Mouse (Mus musculus): ENCODE data around the gene Crygs. TPM values are rescaled to one million over a fixed set of nuclear protein-coding genes. Genes with fewer than 3 reads are reported as not detected.

The Crygs gene
- polyA plus RNA-seq, 1 experiment, result not detected

- no peaks in the 10 kb centered on the region for H3K36me3 ChIP-seq (ENCODE audit: control insufficient read depth, insufficient read depth, low read length)
- no peak for DNase-seq
- TF ChIP-seq CTCF (IDR thresholded peaks at IDR 0.05; ENCODE audit: borderline replicate concordance, control insufficient read depth, extremely low read depth, insufficient read depth, low read length, poor library complexity), result no peak
- TF ChIP-seq POLR2A (IDR thresholded peaks at IDR 0.05; ENCODE audit: control insufficient read depth, extremely low read depth, insufficient read depth, low read length, poor library complexity), result no peak
- WGBS, result 93% methylated on average over 5 of the region's 5 CpGs
- H3K4me1 ChIP-seq (replicated peaks; ENCODE audit: control insufficient read depth, insufficient read depth, low read length), result no peaks in the 10 kb centered on the region
- no peak overlapping the region for H3K27ac ChIP-seq (ENCODE audit: control insufficient read depth, insufficient read depth, low read length)
- H3K4me3 ChIP-seq (ENCODE audit: control insufficient read depth, insufficient read depth, low read length), result no peak overlapping the region
- H3K27me3 ChIP-seq (ENCODE audit: control insufficient read depth, insufficient read depth, low read length), result no peaks in the 10 kb centered on the region
Observed at GRCm38 (mm10) chr16:22775471-22775985, 35.8 kb downstream of the Crygs start.

- Histone ChIP-seq H3K36me3 (ENCODE audit: control insufficient read depth, insufficient read depth, low read length) (no peaks in the 10 kb centered on the region), H3K4me3 (ENCODE audit: control insufficient read depth, insufficient read depth, low read length) (no peak overlapping the region), H3K27ac (ENCODE audit: control insufficient read depth, insufficient read depth, low read length) (no peak overlapping the region), H3K4me1 (replicated peaks; ENCODE audit: control insufficient read depth, insufficient read depth, low read length) (no peaks in the 10 kb centered on the region), H3K27me3 (ENCODE audit: control insufficient read depth, insufficient read depth, low read length) (no peaks in the 10 kb centered on the region)
- WGBS, result 97% methylated on average over 8 of the region's 8 CpGs
- DNase-seq, result no peak
- TF ChIP-seq POLR2A (IDR thresholded peaks at IDR 0.05; ENCODE audit: control insufficient read depth, extremely low read depth, insufficient read depth, low read length, poor library complexity), result no peak
- no peak for TF ChIP-seq CTCF (IDR thresholded peaks at IDR 0.05; ENCODE audit: borderline replicate concordance, control insufficient read depth, extremely low read depth, insufficient read depth, low read length, poor library complexity)
Observed at GRCm38 (mm10) chr16:22768661-22769060, 42.7 kb downstream of the Crygs start.

GRCm38 (mm10) chr16:22767405-22767804 is 44.0 kb downstream of the Crygs start:
- no peak overlapping the region for H3K4me3 ChIP-seq (ENCODE audit: control insufficient read depth, insufficient read depth, low read length)
- 95% methylated on average over 3 of the region's 3 CpGs for WGBS
- TF ChIP-seq POLR2A (IDR thresholded peaks at IDR 0.05; ENCODE audit: control insufficient read depth, extremely low read depth, insufficient read depth, low read length, poor library complexity) (no peak), CTCF (IDR thresholded peaks at IDR 0.05; ENCODE audit: borderline replicate concordance, control insufficient read depth, extremely low read depth, insufficient read depth, low read length, poor library complexity) (no peak)
- no peak overlapping the region for H3K27ac ChIP-seq (ENCODE audit: control insufficient read depth, insufficient read depth, low read length)
- DNase-seq, result no peak
- no peaks in the 10 kb centered on the region for H3K4me1 ChIP-seq (replicated peaks; ENCODE audit: control insufficient read depth, insufficient read depth, low read length)
- no peaks in the 10 kb centered on the region for H3K36me3 ChIP-seq (ENCODE audit: control insufficient read depth, insufficient read depth, low read length)
- H3K27me3 ChIP-seq (ENCODE audit: control insufficient read depth, insufficient read depth, low read length), result no peaks in the 10 kb centered on the region

GRCm38 (mm10) chr16:22766738-22767211 is 44.6 kb downstream of the Crygs start:
- no peaks in the 10 kb centered on the region for H3K4me1 ChIP-seq (replicated peaks; ENCODE audit: control insufficient read depth, insufficient read depth, low read length)
- no peaks in the 10 kb centered on the region for H3K27me3 ChIP-seq (ENCODE audit: control insufficient read depth, insufficient read depth, low read length)
- no peaks in the 10 kb centered on the region for H3K36me3 ChIP-seq (ENCODE audit: control insufficient read depth, insufficient read depth, low read length)
- WGBS, result 89% methylated on average over 16 of the region's 16 CpGs
- no peak for TF ChIP-seq POLR2A (IDR thresholded peaks at IDR 0.05; ENCODE audit: control insufficient read depth, extremely low read depth, insufficient read depth, low read length, poor library complexity)
- TF ChIP-seq CTCF (IDR thresholded peaks at IDR 0.05; ENCODE audit: borderline replicate concordance, control insufficient read depth, extremely low read depth, insufficient read depth, low read length, poor library complexity), result no peak
- no peak overlapping the region for H3K27ac ChIP-seq (ENCODE audit: control insufficient read depth, insufficient read depth, low read length)
- no peak overlapping the region for H3K4me3 ChIP-seq (ENCODE audit: control insufficient read depth, insufficient read depth, low read length)
- DNase-seq, result no peak

GRCm38 (mm10) chr16:22765531-22765930 is 45.8 kb downstream of the Crygs start:
- H3K27ac ChIP-seq (ENCODE audit: control insufficient read depth, insufficient read depth, low read length), result no peak overlapping the region
- no peaks in the 10 kb centered on the region for H3K4me1 ChIP-seq (replicated peaks; ENCODE audit: control insufficient read depth, insufficient read depth, low read length)
- H3K27me3 ChIP-seq (ENCODE audit: control insufficient read depth, insufficient read depth, low read length), result no peaks in the 10 kb centered on the region
- DNase-seq, result no peak
- WGBS, result 96% methylated on average over 7 of the region's 7 CpGs
- TF ChIP-seq POLR2A (IDR thresholded peaks at IDR 0.05; ENCODE audit: control insufficient read depth, extremely low read depth, insufficient read depth, low read length, poor library complexity) (no peak), CTCF (IDR thresholded peaks at IDR 0.05; ENCODE audit: borderline replicate concordance, control insufficient read depth, extremely low read depth, insufficient read depth, low read length, poor library complexity) (no peak)
- no peaks in the 10 kb centered on the region for H3K36me3 ChIP-seq (ENCODE audit: control insufficient read depth, insufficient read depth, low read length)
- no peak overlapping the region for H3K4me3 ChIP-seq (ENCODE audit: control insufficient read depth, insufficient read depth, low read length)

Other genes with a start within 250 kb of the Crygs start
- gene Dgkg, start 154.4 kb downstream of the Crygs start, polyA plus RNA-seq (2012; rRNA removed), result 8.1 and 9.0 TPM in 2 replicates
- 14.5 and 14.7 TPM in 2 replicates for gene Tbccd1, start 46.1 kb upstream of the Crygs start, polyA plus RNA-seq (2012; rRNA removed)
- gene Dnajb11, start 46.3 kb upstream of the Crygs start, polyA plus RNA-seq (2012; rRNA removed), result 16.0 and 18.5 TPM in 2 replicates
- gene Ahsg, start 79.7 kb upstream of the Crygs start, polyA plus RNA-seq (2012; rRNA removed), result 1.8 and 30.1 TPM in 2 replicates
- gene Fetub, start 106.8 kb upstream of the Crygs start, polyA plus RNA-seq (2012; rRNA removed), result 1.2 and 1.6 TPM in 2 replicates
- 0.60 TPM in 1 of 2 replicates, not detected in the other for gene Hrg, start 139.5 kb upstream of the Crygs start, polyA plus RNA-seq (2012; rRNA removed)
- 0.80 and 0.91 TPM in 2 replicates for gene Kng2, start 217.9 kb upstream of the Crygs start, polyA plus RNA-seq (2012; rRNA removed)
- gene Kng1, start 246.3 kb upstream of the Crygs start, polyA plus RNA-seq (2012; rRNA removed), result 0.05 and 0.98 TPM in 2 replicates

All from thymus, adult 2 months (tissue).